Mouse (Mus musculus) megakaryocyte, embryonic 14.5 days (primary cell): ENCODE measurements around the gene Prss57. TPM values are rescaled to one million over a fixed set of nuclear protein-coding genes. Genes with fewer than 3 reads are reported as not detected.

ENCODE experiments used
- H3K27me3 ChIP-seq: replicated peaks from 2 replicates; pipeline ENCODE3; 2012; ENCODE audit warnings: inconsistent platforms
- H3K36me3 ChIP-seq: replicated peaks from 2 replicates; pipeline ENCODE3; 2012; ENCODE audit warnings: low read length, inconsistent platforms, mixed read lengths
- H3K4me1 ChIP-seq: 2 replicates; pipeline ENCODE4 v1.6.1; 2012; ENCODE audit warnings: inconsistent platforms
- H3K4me3 ChIP-seq: replicated peaks from 2 replicates; pipeline ENCODE3; 2012; ENCODE audit warnings: moderate library complexity, mild to moderate bottlenecking, inconsistent platforms
- H3K9me3 ChIP-seq: 2 replicates; pipeline ENCODE4 v1.6.1; 2012; ENCODE audit warnings: inconsistent platforms
- FLI1 ChIP-seq: IDR thresholded peaks from 2 replicates; pipeline ENCODE4 v1.6.1; 2012; ENCODE audit warnings: low read length, inconsistent platforms, mixed read lengths
- GATA1 ChIP-seq: IDR thresholded peaks from 3 replicates; pipeline ENCODE4 v1.6.1; 2012; ENCODE audit warnings: mixed read lengths, low read length, inconsistent platforms, borderline replicate concordance
- polyA plus RNA-seq: library from polyadenylated mRNA; stranded (reverse); fragments of >175 nt; gene quantifications from 2 replicates; pipeline ENCODE4 v1.2.3, GENCODE M21; 2012; ENCODE audit warnings: low replicate concordance; ENCODE audit not compliant: insufficient read depth

Prss57 gene
- polyA plus RNA-seq, 1 experiment, result 0.70 TPM

DNA sequence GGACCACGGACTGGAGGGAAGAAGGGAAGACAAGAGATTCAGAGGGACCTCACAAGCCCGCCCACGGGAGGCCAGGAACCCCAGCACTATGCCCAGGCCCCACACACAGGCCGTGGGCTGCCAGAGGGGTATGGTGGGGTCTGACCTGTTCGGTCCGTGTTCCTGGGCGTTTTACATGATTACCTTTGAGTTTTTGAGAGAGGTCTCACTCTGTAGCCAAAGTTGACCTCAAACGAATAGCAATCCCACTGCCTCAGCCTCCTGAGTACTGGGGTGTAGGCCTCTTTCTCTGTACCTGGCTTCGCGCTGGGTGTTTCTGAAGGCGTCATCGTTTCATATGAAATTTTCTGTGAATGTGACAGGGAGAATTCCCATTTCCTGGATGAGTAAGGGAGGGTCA is 31.0 kb upstream of the Prss57 start:
- Histone ChIP-seq H3K36me3 (peaks cover 16% of the 10 kb centered on the region), H3K4me3 (no peak overlapping the region), H3K27me3 (peaks cover 38% of the 10 kb centered on the region), H3K9me3 (peaks cover 12% of the 10 kb centered on the region), H3K4me1 (peaks cover 44% of the 10 kb centered on the region)
- TF ChIP-seq GATA1, result no peak
- TF ChIP-seq FLI1, result no peak

DNA sequence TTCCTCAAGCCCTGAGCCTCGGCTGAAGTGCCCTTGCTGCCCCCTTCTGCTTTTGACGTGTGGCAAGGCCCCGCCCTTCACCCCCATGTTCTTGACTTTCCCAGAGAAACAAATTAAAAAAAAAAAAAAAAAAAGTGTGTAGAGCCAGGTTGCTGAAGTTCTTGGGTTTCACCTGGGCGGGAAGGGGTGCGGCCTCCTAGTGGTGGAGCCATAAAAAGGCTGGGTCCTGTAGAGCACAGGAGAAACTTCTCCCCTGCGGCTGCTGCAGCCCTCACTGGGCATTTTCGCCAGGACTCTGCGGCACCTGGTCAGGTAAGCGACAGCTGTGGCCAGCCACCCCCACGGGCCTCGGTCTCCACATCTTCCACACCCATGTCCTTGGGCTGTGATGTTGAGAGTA is 30.0 kb upstream of the Prss57 start, which contains the start of gene Misp:
Misp (plus strand) TSS at position 208 of the 400 bp plus-strand sequence.
- peaks cover 16% of the 10 kb centered on the region for H3K36me3 ChIP-seq
- peaks cover 37% of the 10 kb centered on the region for H3K27me3 ChIP-seq
- no peak within 1 kb of the TSS for H3K4me3 ChIP-seq
- peaks cover 42% of the 10 kb centered on the region for H3K4me1 ChIP-seq
- TF ChIP-seq GATA1 (no peak), FLI1 (no peak)
- peaks cover 3% of the 10 kb centered on the region for H3K9me3 ChIP-seq

DNA sequence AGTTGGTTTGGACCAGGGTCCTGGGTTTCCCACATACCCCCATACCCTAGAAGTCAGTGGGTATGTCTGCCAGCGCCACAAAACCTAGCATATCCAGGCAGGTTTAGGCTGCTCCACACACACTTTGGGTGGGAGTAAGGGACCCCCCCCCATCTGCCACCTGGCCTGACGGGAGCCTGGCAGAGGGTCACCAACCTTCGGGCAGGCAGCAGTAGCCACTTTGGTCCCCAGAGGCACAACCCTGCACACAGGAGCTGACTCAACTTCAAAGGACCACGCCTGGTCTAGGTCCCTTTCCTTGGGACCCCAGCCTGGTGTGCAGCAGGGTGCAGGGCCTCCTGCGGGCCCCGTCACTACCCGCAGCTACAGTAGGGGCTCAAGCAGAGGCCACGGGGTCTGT is 29.5 kb upstream of the Prss57 start:
- H3K9me3 ChIP-seq, result no peaks in the 10 kb centered on the region
- H3K27me3 ChIP-seq, result peaks cover 34% of the 10 kb centered on the region

DNA sequence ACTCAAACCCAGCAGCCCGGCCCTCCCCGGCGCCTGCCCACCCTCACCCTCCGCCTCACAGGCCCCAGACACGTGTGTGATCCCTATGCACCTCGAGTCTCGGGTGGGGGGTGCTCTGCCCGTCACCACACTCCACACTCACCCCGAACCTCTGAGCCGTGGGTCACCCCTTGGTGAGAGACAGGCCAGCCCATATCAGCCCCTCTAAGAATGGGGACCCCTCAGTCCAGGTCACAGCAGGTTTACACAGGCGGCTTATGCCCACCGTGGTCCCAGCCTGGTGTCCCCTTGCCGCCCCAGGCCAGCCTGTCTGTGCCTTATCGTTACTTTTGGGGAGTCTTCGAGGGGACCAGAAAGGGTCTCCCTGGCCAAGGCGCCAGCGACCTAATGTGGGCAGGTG is 28.8 kb upstream of the Prss57 start:
- Histone ChIP-seq H3K4me1 (peaks cover 34% of the 10 kb centered on the region), H3K36me3 (peaks cover 24% of the 10 kb centered on the region), H3K4me3 (no peak overlapping the region), H3K9me3 (no peaks in the 10 kb centered on the region), H3K27me3 (peaks cover 37% of the 10 kb centered on the region)
- TF ChIP-seq FLI1, result no peak
- TF ChIP-seq GATA1, result no peak

More for the DNA sequence above, 29.5 kb upstream of the Prss57 start:
- TF ChIP-seq FLI1, result no peak
- TF ChIP-seq GATA1, result no peak
- Histone ChIP-seq H3K4me1 (peaks cover 38% of the 10 kb centered on the region), H3K4me3 (no peak overlapping the region), H3K36me3 (peaks cover 21% of the 10 kb centered on the region)

DNA sequence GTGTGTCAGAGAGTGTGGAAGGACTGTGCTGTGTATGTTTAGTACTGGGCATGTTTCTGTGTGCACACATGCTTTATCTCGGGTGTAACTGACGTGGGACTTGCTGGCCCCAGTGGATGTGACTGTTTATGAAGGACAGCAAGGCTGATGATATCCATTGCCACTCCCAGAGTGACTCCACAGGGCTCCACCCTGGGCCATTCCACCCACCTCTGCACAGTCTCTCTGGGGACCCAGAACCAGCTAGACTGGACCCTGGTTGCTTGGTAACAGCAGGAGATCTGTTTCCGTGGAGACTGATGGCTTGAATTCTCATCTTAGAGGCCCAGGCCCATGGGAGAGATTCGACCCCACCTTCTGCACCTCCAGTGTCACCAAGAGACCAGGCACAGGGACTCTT is 27.5 kb upstream of the Prss57 start:
- Histone ChIP-seq H3K36me3 (peaks cover 24% of the 10 kb centered on the region), H3K27me3 (peaks cover 39% of the 10 kb centered on the region), H3K4me3 (no peak overlapping the region), H3K9me3 (no peaks in the 10 kb centered on the region), H3K4me1 (peaks cover 20% of the 10 kb centered on the region)
- TF ChIP-seq GATA1, result no peak
- no peak for TF ChIP-seq FLI1

DNA sequence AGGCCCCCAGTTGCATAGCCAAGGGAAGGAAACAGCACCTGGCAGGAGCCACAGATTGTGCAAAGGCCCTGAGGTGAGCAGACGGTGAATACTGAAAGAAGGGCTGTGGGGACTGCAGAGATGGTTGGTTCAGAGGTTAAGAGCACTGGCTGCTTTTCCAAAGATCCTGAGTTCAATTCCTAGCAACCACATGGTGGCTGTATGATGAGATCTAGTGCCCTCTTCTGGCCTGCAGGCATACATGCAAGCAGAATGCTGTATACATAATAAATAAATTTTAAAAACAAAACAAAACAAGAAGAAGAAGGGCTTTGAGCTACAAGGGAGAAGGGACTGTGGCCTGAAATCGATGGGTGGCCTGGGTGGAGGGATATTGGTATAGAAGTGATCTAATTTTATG is 26.4 kb upstream of the Prss57 start:
- peaks cover 14% of the 10 kb centered on the region for H3K4me1 ChIP-seq
- peaks cover 39% of the 10 kb centered on the region for H3K27me3 ChIP-seq
- no peak overlapping the region for H3K4me3 ChIP-seq
- TF ChIP-seq FLI1 (no peak), GATA1 (no peak)
- H3K9me3 ChIP-seq, result no peaks in the 10 kb centered on the region
- peaks cover 24% of the 10 kb centered on the region for H3K36me3 ChIP-seq

DNA sequence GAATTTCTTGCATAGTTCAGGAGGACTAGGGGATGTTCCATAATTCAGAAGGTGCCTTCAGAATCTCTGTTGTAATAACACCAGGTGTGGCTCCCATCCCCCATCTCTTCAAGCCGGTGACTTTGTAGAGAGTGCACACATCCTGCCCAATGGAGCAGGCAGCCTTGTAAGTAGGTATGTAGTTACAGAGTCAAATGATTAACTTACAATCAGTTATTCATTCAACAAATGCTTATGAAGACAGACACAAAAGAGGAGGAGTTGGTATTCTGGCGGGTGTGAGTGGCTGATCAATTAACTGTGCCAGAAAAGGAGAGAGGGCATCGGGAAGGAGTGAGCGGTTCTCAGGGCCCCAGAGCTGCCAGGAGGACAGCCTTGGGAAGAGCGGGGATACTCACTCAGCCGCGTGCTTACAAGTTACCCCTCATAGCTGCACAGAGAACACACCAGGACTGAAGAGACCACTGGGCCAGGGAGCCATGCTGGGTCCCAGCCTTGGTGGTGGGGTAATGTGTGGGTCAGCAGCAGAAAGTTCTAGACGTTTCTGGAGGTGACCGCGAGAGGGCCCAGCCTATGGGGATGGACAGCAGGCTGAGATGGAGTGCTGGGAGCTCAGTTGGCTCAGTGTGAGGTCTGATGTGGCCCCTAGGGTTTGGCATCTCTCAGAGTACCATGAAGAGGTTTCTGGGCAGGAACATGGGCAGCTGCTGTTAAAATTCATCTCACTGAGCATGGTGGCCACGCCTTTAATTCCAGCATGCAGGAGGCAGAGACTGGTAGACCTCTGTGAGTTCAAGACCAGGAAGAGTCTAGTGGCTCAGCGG is 25.1 kb upstream of the Prss57 start:
- Histone ChIP-seq H3K4me1 (peaks cover 17% of the 10 kb centered on the region), H3K4me3 (no peak overlapping the region), H3K27me3 (peaks cover 35% of the 10 kb centered on the region), H3K9me3 (no peaks in the 10 kb centered on the region), H3K36me3 (peaks cover 24% of the 10 kb centered on the region)
- no peak for TF ChIP-seq GATA1
- no peak for TF ChIP-seq FLI1

DNA sequence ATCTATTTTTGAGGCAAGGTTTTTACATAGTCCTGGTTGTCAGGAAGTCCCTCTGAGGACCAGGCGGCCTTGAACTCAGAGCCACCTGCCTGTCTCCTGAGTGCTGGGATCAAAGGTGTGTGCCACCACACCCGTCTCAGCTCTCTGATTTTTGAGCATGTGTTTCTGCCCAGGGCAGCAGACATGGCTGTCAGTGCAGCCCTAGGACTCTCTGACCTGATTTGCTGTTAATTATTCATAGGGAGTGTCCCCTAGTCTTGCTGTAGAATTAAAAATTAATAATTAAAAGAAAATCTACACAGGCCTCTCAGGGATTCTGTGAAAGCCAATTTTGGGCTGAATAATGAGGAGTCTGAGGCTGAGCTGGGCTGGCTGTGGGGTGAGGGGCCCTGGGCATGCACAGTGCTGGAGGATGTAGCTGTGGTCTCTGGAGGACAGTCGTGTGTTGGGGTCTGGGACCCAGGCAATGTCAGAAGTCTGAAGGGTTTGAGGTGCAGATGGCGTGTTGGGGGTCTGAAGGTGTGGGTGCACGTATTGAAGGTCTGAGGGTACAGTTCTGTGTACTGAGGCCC is 23.6 kb upstream of the Prss57 start:
- TF ChIP-seq GATA1, result no peak
- no peak for TF ChIP-seq FLI1
- H3K36me3 ChIP-seq, result peaks cover 16% of the 10 kb centered on the region
- H3K27me3 ChIP-seq, result peaks cover 26% of the 10 kb centered on the region

DNA sequence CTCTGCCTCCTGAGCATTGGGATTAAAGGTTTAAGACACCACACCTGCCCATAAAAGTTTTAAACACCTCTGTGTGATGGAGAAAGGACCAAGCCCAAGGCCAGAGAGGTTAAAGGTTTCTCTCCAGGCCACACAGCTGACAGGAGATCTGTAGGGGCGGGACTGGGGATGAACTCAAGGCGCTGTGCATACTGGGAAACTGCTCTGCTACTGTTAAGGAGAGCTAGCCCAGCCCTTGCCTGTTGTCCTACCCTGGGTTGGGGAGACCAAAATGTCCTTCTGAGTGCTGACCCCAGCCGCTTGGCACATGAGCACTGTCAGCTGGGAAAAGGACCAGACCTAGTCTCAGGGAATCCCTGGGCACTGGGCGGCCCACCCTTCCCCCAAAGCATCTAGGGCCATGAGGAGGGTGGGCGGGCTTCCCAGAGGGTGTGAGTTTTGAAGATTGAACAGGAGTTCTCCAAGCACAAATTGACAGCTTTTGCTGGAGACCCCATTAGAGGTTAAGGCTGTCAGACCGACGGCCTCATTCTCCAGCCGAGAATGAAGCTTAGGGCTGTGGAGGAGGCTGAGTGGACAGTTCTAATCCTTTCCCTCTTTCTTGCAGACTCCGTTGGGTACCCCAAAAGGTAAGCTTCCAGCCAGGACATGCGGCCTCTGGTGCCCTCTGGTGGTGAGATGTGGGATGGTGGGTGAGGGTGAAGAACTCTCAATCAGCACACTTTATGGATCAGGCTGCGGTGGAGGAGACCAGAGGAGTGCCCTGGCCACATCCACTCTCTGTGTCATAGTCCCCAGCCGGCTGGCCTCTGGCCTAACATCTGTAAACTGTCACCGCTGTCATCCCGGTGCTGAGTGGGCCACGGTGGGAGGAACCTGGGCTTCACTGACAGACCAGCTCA is 21.2 kb upstream of the Prss57 start:
- Histone ChIP-seq H3K36me3 (peaks cover 20% of the 10 kb centered on the region), H3K27me3 (peaks cover 18% of the 10 kb centered on the region), H3K9me3 (no peaks in the 10 kb centered on the region), H3K4me3 (no peak overlapping the region), H3K4me1 (peaks cover 27% of the 10 kb centered on the region)
- TF ChIP-seq GATA1, result no peak
- no peak for TF ChIP-seq FLI1

More for the DNA sequence above, 23.6 kb upstream of the Prss57 start:
- peaks cover 13% of the 10 kb centered on the region for H3K4me1 ChIP-seq
- H3K4me3 ChIP-seq, result no peak overlapping the region
- no peaks in the 10 kb centered on the region for H3K9me3 ChIP-seq

DNA sequence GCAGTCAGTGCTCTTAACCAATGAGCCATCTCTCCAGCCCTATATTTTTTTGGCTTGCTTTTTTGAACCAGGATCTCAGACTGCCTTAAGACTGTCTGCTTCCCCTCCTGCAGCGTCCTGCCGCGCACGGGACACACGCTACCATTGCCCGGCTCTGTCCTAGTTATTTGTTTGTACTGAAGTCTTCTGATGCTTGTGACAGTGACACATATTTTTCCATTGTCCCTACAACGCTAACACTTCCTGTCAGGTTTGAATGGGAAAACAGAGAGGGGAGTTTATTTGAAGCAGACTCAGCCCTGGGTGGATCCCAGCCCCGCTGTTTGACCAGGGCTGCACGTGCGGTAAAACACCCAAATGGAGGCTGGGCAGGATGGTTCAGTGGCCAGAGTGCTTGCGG is 18.0 kb upstream of the Prss57 start:
- TF ChIP-seq FLI1 (no peak), GATA1 (no peak)
- Histone ChIP-seq H3K9me3 (no peaks in the 10 kb centered on the region), H3K27me3 (peaks cover 26% of the 10 kb centered on the region), H3K4me1 (peaks cover 35% of the 10 kb centered on the region), H3K36me3 (peaks cover 12% of the 10 kb centered on the region), H3K4me3 (no peak overlapping the region)
